Comparison of ENCODE assay signal across 8 mouse cellular contexts in the genomic region with DNA sequence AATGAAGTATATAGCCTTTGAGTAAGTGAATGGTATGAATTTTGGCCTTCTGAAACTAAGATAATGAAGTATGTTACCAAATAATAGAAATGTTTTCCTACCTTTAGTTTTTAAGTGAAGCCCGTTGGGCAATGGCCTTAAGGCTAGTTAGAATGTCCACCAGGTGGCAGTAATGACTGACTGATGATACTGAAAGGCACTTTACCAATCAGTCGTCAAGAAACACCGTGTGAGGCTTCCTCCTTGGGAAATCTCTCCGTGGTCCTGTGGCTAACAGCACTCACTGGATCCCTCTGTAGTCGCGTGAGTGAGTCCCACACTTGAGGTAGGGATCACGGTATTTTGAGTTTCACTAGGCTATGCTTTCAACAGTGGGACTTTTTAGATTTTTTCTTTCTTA. TPM values are rescaled to one million over a fixed set of nuclear protein-coding genes. Genes with fewer than 3 reads are reported as not detected.
A peak's percentile ranks its signal among the peaks of the same experiment; 100 is the strongest.
DNase-seq lines count a peak whose midpoint lies in the region; ATAC-seq and TF ChIP-seq lines count a peak whose summit lies in the region.

No protein-coding gene starts in this region.

- peak; percentile 56; the same call in 1 of the 2 replicates for TF ChIP-seq CTCF in cortical plate, adult 2 months (IDR thresholded peaks at IDR 0.05; ENCODE audit: extremely low read depth, insufficient read depth, low read length)

- H3K4me3 ChIP-seq in cortical plate, adult 2 months (ENCODE audit: insufficient read depth, low read length), result no peak overlapping the region
- H3K4me3 ChIP-seq in heart, embryonic 11.5 days (ENCODE audit: low read depth, low read length), result no peak overlapping the region
- H3K4me3 ChIP-seq in neural tube, embryonic 13.5 days, result no peak overlapping the region

- TF ChIP-seq POLR2A in cortical plate, adult 2 months (IDR thresholded peaks at IDR 0.05; ENCODE audit: extremely low read depth, insufficient read depth, low read length), result no peak

- no peak overlapping the region for H3K9ac ChIP-seq in heart, embryonic 11.5 days (ENCODE audit: low read depth, low read length)
- no peak overlapping the region for H3K9ac ChIP-seq in neural tube, embryonic 13.5 days

- H3K36me3 ChIP-seq in heart, embryonic 11.5 days (ENCODE audit: control insufficient read depth, insufficient read depth, low read length), result 0 out of 2 replicates have a peak, but pooled peaks cover 4% of the 10 kb centered on the region
- peaks cover 63% of the 10 kb centered on the region for H3K36me3 ChIP-seq in neural tube, embryonic 13.5 days

- no peaks in the 10 kb centered on the region for H3K9me3 ChIP-seq in heart, embryonic 11.5 days (replicated peaks; ENCODE audit: control insufficient read depth, low read length)
- no peaks in the 10 kb centered on the region for H3K9me3 ChIP-seq in neural tube, embryonic 13.5 days

- DNase-seq in ES-CJ7 (ENCODE audit: low read depth, low spot score), result peak; percentile 88
- peak; percentile 26 to 88 for DNase-seq in adrenal gland, adult (ENCODE audit: inconsistent age in 2 of 2, low spot score in 1 of 2)
- peak; percentile 73 for DNase-seq in kidney, postnatal 10 days
- peak; percentile 26 to 57 for DNase-seq in lung, adult 18-20 months
- DNase-seq in thymus, postnatal 4 days, result peak; percentile 59

- H3K4me1 ChIP-seq in cortical plate, adult 2 months (ENCODE audit: control insufficient read depth, insufficient read depth, low read length), result no peaks in the 10 kb centered on the region; the same call in none of the 2 replicates
- no peaks in the 10 kb centered on the region for H3K4me1 ChIP-seq in heart, embryonic 11.5 days (ENCODE audit: control insufficient read depth, insufficient read depth, low read length)
- H3K4me1 ChIP-seq in neural tube, embryonic 13.5 days (replicated peaks), result no peaks in the 10 kb centered on the region; the same call in 1 of the 2 replicates

- no peaks in the 10 kb centered on the region for H3K27me3 ChIP-seq in heart, embryonic 11.5 days (ENCODE audit: control insufficient read depth, insufficient read depth, low read length)
- H3K27me3 ChIP-seq in neural tube, embryonic 13.5 days, result no peaks in the 10 kb centered on the region

- peak; percentile 39; the same call in 1 of the 2 replicates for ATAC-seq in heart, embryonic 11.5 days (replicated peaks; ENCODE audit: insufficient number of reproducible peaks, low FRiP score, low TSS enrichment)
- ATAC-seq in neural tube, embryonic 13.5 days (ENCODE audit: low read depth), result peak; percentile 64

- H3K4me2 ChIP-seq in heart, embryonic 11.5 days, result no peak overlapping the region
- H3K4me2 ChIP-seq in neural tube, embryonic 13.5 days, result no peak overlapping the region

- WGBS in heart, embryonic 11.5 days (ENCODE audit: insufficient replicate concordance), result 30% methylated on average over 7 of the region's 7 CpGs
- WGBS in neural tube, embryonic 13.5 days, result 35% methylated on average over 7 of the region's 7 CpGs

- H3K27ac ChIP-seq in cortical plate, adult 2 months (ENCODE audit: insufficient read depth, low read length), result no peak overlapping the region
- no peak overlapping the region for H3K27ac ChIP-seq in heart, embryonic 11.5 days (ENCODE audit: low read depth, low read length)
- no peak overlapping the region for H3K27ac ChIP-seq in neural tube, embryonic 13.5 days (replicated peaks)

RNA-seq across cellular contexts. Expression of a gene that starts 34.7 kb away (rescaled TPM):
- polyA plus RNA-seq in cortical plate, adult 2 months (2012; rRNA removed), result 23.2 and 25.0 TPM in 2 replicates
- polyA plus RNA-seq in heart, embryonic 11.5 days (2014; fragmentation: Nextera tagmentation; extraction: Ambion mirVana), result 104 and 115 TPM in 2 replicates
- polyA plus RNA-seq in neural tube, embryonic 13.5 days (2015; fragmentation: Nextera tagmentation; extraction: Ambion mirVana), result 111 and 122 TPM in 2 replicates
